Mouse (Mus musculus) olfactory bulb, adult 2 months (tissue): Measurements from ENCODE around the gene Mrpl46. TPM values are rescaled to one million over a fixed set of nuclear protein-coding genes. Genes with fewer than 3 reads are reported as not detected.
A peak's percentile ranks its signal among the peaks of the same experiment; 100 is the strongest.

Experiments
- H3K27ac ChIP-seq: fragments of 200-500 bp; 2 replicates; pipeline ENCODE4 v1.5.1; 2012; ENCODE audit warnings: low read depth, low read length; ENCODE audit not compliant: insufficient read depth
- H3K4me1 ChIP-seq: fragments of 200-500 bp; 2 replicates; pipeline ENCODE4 v1.6.1; 2012; ENCODE audit warnings: low read length; ENCODE audit not compliant: control insufficient read depth, insufficient read depth
- H3K4me3 ChIP-seq: fragments of 200-500 bp; 2 replicates; pipeline ENCODE4 v1.5.1; 2012; ENCODE audit warnings: mild to moderate bottlenecking, low read depth, low read length, moderate library complexity; ENCODE audit not compliant: insufficient read depth
- CTCF ChIP-seq: fragments of 200-500 bp; IDR thresholded peaks from 2 replicates; pipeline ENCODE4 v1.5.1; 2012; ENCODE audit warnings: low read depth, mild to moderate bottlenecking, low read length, moderate library complexity; ENCODE audit not compliant: insufficient read depth
- POLR2A ChIP-seq: fragments of 200-500 bp; IDR thresholded peaks from 2 replicates; pipeline ENCODE4 v1.6.1; 2012; ENCODE audit warnings: mild to moderate bottlenecking, low read depth, low read length, moderate library complexity; ENCODE audit not compliant: insufficient read depth
- WGBS: fragments of 180-500 bp; shearing (Covaris S2); methylation state at CpG from one replicate; pipeline ENCODE4 v1.1.7; 2018; 5-methylcytosine and 5-hydroxymethylcytosine counted together
- polyA plus RNA-seq: library from polyadenylated mRNA; stranded (reverse); fragments of >200 nt; gene quantifications from 2 replicates; pipeline ENCODE4 v1.2.4, GENCODE M21; 2012; ENCODE audit warnings: low replicate concordance; ENCODE audit not compliant: missing spikeins, insufficient read depth, insufficient read length

Mrpl46 gene
- polyA plus RNA-seq, 1 experiment: not detected

GRCm38 (mm10) chr7:78778741-78779140 is 4.6 kb downstream of the Mrpl46 start:
- TF ChIP-seq CTCF (no peak), POLR2A (no peak)
- WGBS: 94% methylated on average over 5 of the region's 5 CpGs

DNA sequence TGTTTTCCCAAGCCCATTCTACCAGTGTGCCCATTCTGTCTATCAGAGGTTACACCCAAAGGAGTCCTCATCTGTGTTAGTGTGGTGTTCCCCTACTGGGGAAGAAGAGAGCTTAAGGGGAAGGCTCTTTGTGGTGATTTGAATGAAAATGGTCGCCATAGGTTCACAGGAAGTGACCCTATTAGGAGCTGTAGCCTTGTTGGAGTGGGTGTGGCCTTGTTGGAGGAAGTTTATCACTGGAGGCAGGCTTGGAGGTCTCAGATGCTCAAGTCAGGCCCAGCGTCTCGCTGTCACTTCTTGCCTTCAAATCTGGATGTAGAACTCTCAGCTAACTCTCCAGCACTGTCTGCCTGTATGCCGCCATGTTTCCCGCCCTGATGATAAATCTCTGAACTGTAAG is 12.4 kb downstream of the Mrpl46 start:
- 93% methylated on average over 5 of the region's 5 CpGs for WGBS
- H3K27ac ChIP-seq: no peak overlapping the region
- no peak for TF ChIP-seq POLR2A
- no peak for TF ChIP-seq CTCF
- no peak overlapping the region for H3K4me3 ChIP-seq
- H3K4me1 ChIP-seq: peaks cover 4% of the 10 kb centered on the region; the same call in 1 of the 2 replicates

More at GRCm38 (mm10) chr7:78778741-78779140, 4.6 kb downstream of the Mrpl46 start:
- no peaks in the 10 kb centered on the region for H3K4me1 ChIP-seq
- H3K27ac ChIP-seq: no peak overlapping the region
- no peak overlapping the region for H3K4me3 ChIP-seq

DNA sequence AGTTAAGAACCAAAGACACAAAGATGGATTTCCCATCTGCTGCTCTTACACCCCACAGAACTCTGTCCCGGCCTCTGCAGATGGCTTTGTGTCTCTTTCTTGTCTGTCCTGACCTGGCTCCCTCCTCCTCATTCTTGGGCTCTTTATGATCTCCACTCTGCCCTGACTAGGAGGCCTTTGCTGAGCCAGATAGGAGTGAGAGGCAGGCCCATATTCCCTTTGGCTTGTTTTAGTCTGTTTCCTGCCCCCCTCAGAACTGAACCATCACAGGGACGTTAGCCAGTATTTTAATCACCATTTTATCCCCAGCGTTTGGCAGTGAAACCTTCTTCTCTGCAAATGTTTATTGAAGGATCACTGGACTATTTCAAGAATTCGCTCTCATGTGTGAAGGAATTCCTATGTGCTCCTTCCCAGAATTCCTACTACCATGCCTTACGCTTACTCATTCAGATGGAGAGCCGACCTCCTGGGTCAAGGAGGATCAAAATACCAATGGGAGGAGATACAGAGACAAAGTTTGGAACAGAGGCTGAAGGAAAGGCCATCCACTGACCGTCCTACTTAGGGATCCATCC is 14.2 kb downstream of the Mrpl46 start:
- no peak overlapping the region for H3K4me3 ChIP-seq
- TF ChIP-seq CTCF (no peak), POLR2A (no peak)
- peaks cover 6% of the 10 kb centered on the region; the same call in 1 of the 2 replicates for H3K4me1 ChIP-seq
- H3K27ac ChIP-seq: no peak overlapping the region
- WGBS: 80% methylated on average over 7 of the region's 7 CpGs

GRCm38 (mm10) chr7:78767929-78768531 is 15.3 kb downstream of the Mrpl46 start:
- TF ChIP-seq POLR2A (no peak), CTCF (no peak)
- H3K27ac ChIP-seq: no peak overlapping the region
- peaks cover 6% of the 10 kb centered on the region; the same call in 1 of the 2 replicates for H3K4me1 ChIP-seq
- WGBS: 88% methylated on average over 12 of the region's 12 CpGs
- no peak overlapping the region for H3K4me3 ChIP-seq

DNA sequence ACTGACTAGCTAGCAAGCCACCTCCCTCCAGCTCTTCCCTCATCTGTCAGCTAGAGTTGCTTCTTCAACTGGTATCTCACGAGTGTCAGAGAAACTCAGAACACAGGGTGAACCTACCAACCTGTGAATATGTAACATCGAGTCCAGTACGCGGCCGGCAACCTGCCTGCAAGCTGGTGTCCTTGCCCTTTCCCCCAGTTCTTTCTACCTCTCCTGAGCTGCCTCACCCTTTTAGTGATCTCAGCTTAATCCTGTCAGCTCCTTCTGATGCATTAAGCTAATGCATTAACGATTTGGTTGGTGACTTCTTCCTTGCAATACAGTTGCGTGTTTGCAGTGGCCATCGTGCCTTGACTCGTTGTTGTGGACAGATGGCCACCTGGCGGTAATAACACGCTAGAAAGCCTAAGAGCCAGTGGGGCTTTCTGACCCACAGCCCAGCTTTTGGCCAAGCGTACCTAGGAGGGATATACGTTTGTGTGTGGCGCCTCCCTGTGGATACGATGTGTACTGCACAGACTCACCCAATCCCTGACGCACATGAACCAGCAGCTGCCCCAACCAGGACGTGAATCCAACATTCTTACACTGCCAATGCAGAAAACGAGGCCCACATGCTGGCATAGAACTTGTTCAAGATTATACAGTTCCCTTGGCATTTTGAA is 17.2 kb downstream of the Mrpl46 start:
- H3K27ac ChIP-seq: no peak overlapping the region
- peaks cover 6% of the 10 kb centered on the region; the same call in 1 of the 2 replicates for H3K4me1 ChIP-seq
- TF ChIP-seq CTCF (peak; percentile 83), POLR2A (no peak)
- peak overlapping the region; percentile 16; the same call in 1 of the 2 replicates for H3K4me3 ChIP-seq
- WGBS: 22% methylated on average over 18 of the region's 18 CpGs

GRCm38 (mm10) chr7:78765215-78765631 is 18.1 kb downstream of the Mrpl46 start:
- TF ChIP-seq CTCF (no peak), POLR2A (no peak)
- Histone ChIP-seq H3K4me1 (peaks cover 6% of the 10 kb centered on the region; the same call in 1 of the 2 replicates), H3K4me3 (no peak overlapping the region), H3K27ac (no peak overlapping the region)
- 77% methylated on average over 5 of the region's 5 CpGs for WGBS

DNA sequence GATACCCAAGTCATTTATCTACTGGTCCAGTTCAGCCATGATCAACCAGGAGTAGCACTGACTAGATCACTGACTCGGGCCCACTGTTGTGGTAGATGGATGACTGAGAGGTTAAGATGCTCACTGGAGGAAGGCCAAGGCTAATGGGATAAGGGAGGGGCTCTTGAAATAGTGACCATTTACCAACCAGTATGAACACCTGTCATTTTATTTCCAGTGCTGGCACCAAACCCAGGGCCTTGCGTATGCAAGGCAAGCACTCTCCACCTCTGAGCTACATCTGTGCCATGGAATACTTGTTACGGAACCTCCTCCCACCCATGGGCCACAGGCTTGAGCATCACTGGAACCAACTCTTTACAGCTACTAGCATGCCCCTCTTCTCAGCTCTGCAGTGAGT is 19.5 kb downstream of the Mrpl46 start:
- Histone ChIP-seq H3K4me1 (peaks cover 6% of the 10 kb centered on the region; the same call in 1 of the 2 replicates), H3K27ac (no peak overlapping the region), H3K4me3 (no peak overlapping the region)
- WGBS: 98% methylated on average over 3 of the region's 3 CpGs
- TF ChIP-seq POLR2A (no peak), CTCF (no peak)

- WGBS: 22% methylated on average over 8 of the region's 8 CpGs
- H3K4me1 ChIP-seq: peaks cover 8% of the 10 kb centered on the region
- no peak for TF ChIP-seq CTCF
- TF ChIP-seq POLR2A: no peak
- no peak overlapping the region for H3K27ac ChIP-seq
- no peak overlapping the region for H3K4me3 ChIP-seq
Observed at GRCm38 (mm10) chr7:78754458-78755000, 28.8 kb downstream of the Mrpl46 start.

DNA sequence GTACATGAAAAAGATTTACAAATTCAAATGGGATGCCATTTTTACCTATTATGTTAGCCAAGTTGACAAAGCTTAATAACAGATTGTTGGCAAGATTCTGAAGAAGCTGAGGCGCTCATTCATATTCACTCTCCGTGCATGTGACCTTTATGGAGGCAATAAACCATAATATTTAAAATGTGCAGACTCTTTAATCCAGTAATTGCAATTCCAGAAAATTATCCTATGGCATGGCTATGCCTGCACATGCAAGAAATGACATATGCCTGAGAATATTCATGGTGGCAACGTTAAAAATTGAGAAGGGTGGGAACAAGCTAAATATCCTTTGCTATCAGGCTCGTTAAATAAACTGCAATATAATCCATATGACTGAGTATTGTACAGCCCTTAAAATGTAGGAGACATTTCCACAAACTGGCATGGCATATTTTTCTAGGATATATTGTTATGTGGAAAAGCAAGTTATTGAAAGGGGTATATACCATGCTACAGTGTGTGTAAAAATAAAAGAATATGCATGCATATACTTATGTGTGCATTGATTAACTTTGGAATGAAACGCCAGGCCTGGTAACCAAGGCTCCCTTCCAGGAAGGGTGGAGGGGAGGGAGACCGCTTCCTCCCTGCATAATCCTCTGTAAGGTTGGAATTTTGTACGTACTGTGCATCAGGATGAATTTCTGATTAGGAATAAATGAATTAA is 29.4 kb downstream of the Mrpl46 start:
- Histone ChIP-seq H3K27ac (no peak overlapping the region), H3K4me1 (peaks cover 8% of the 10 kb centered on the region), H3K4me3 (no peak overlapping the region)
- TF ChIP-seq CTCF: no peak
- TF ChIP-seq POLR2A: no peak
- 54% methylated on average over 7 of the region's 7 CpGs for WGBS
